Mouse (Mus musculus) intestine, embryonic 16.5 days (tissue): ENCODE results near the gene Urod. TPM values are rescaled to one million over a fixed set of nuclear protein-coding genes. Genes with fewer than 3 reads are reported as not detected.

ENCODE experiments used
- ATAC-seq: fragments of 200-750 bp; cut with Nextera tagmentation; 2 replicates; pipeline ENCODE4 v1.8.0; 2017; ENCODE audit warnings: moderate TSS enrichment, moderate library complexity
- H3K27ac ChIP-seq: fragments of 300-500 bp; sonication (generic); 2 replicates; pipeline ENCODE4 v1.5.1; 2014; ENCODE audit warnings: mild to moderate bottlenecking, low read length
- H3K27me3 ChIP-seq: fragments of 300-500 bp; sonication (generic); replicated peaks from 2 replicates; pipeline ENCODE4 v1.6.1; 2014; ENCODE audit warnings: low read length, control low read depth, mixed read lengths; ENCODE audit not compliant: control insufficient read depth, insufficient read depth
- H3K36me3 ChIP-seq: fragments of 300-500 bp; sonication (generic); 2 replicates; pipeline ENCODE4 v1.6.1; 2014; ENCODE audit warnings: low read length, control low read depth; ENCODE audit not compliant: control insufficient read depth, insufficient read depth
- H3K4me1 ChIP-seq: fragments of 300-500 bp; sonication (generic); 2 replicates; pipeline ENCODE4 v1.6.1; 2014; ENCODE audit warnings: low read length, control low read depth, mixed read lengths; ENCODE audit not compliant: control insufficient read depth, insufficient read depth
- H3K4me2 ChIP-seq: fragments of 300-500 bp; sonication (generic); 2 replicates; pipeline ENCODE4 v1.6.1; 2014; ENCODE audit warnings: low read depth, low read length, control low read depth
- H3K4me3 ChIP-seq: fragments of 300-500 bp; sonication (generic); 2 replicates; pipeline ENCODE4 v1.5.1; 2014; ENCODE audit warnings: mild to moderate bottlenecking, low read length
- H3K9ac ChIP-seq: fragments of 300-500 bp; sonication (generic); 2 replicates; pipeline ENCODE4 v1.6.1; 2014; ENCODE audit warnings: low read depth, low read length
- H3K9me3 ChIP-seq: fragments of 300-500 bp; sonication (generic); 2 replicates; pipeline ENCODE4 v1.6.1; 2016; ENCODE audit warnings: low read length, control low read depth; ENCODE audit not compliant: control insufficient read depth
- WGBS: fragments of 180-500 bp; shearing (Covaris S2); extraction: QIAGEN DNeasy Blood & Tissue Kit; methylation state at CpG from one replicate; pipeline ENCODE4 v1.1.7; 2014; 5-methylcytosine and 5-hydroxymethylcytosine counted together
- polyA plus RNA-seq: library from polyadenylated mRNA; unstranded; fragments of >200 nt; fragmentation: Nextera tagmentation; extraction: Ambion mirVana; gene quantifications from 2 replicates; pipeline ENCODE4 v1.2.1, GENCODE M21; 2015

Urod gene
- polyA plus RNA-seq, 1 experiment from 2014 or later = 82.8 TPM

GRCm38 (mm10) chr4:116999513-117000154, 5.4 kb upstream of the Urod start:
- no peak overlapping the region for H3K27ac ChIP-seq
- no peak overlapping the region for H3K4me3 ChIP-seq
- H3K9me3 ChIP-seq = no peaks in the 10 kb centered on the region
- H3K4me2 ChIP-seq = no peak overlapping the region
- H3K27me3 ChIP-seq = no peaks in the 10 kb centered on the region
- no peak overlapping the region for H3K9ac ChIP-seq
- no peak for ATAC-seq
- H3K4me1 ChIP-seq = peaks cover 9% of the 10 kb centered on the region
- 92% methylated on average over 17 of the region's 17 CpGs for WGBS
- peaks cover 22% of the 10 kb centered on the region for H3K36me3 ChIP-seq

GRCm38 (mm10) chr4:116995798-116996135, 1.6 kb upstream of the Urod start:
- Histone ChIP-seq H3K4me3 (peak overlapping the region; percentile 97), H3K4me2 (peak overlapping the region; percentile 91), H3K27me3 (no peaks in the 10 kb centered on the region), H3K27ac (peak overlapping the region; percentile 90), H3K9ac (peak overlapping the region; percentile 89), H3K4me1 (peaks cover 18% of the 10 kb centered on the region), H3K36me3 (peaks cover 11% of the 10 kb centered on the region; the same call in 1 of the 2 replicates), H3K9me3 (no peaks in the 10 kb centered on the region)
- peak; percentile 64 for ATAC-seq
- under 1% methylated on average over 16 of the region's 16 CpGs for WGBS

GRCm38 (mm10) chr4:116995131-116995797, 1.1 kb upstream of the Urod start, which contains the start of gene Hectd3:
Hectd3 (plus strand) TSS chr4:116995317.
- H3K27me3 ChIP-seq = no peaks in the 10 kb centered on the region
- H3K4me1 ChIP-seq = peaks cover 18% of the 10 kb centered on the region
- no peaks in the 10 kb centered on the region for H3K9me3 ChIP-seq
- peaks cover 9% of the 10 kb centered on the region for H3K36me3 ChIP-seq
- peak within 1 kb of the TSS; percentile 90 for H3K27ac ChIP-seq
- peak within 1 kb of the TSS; percentile 89 for H3K9ac ChIP-seq
- under 1% methylated on average over 58 of the region's 58 CpGs for WGBS
- peak within 1 kb of the TSS; percentile 92 for H3K4me2 ChIP-seq
- peak; percentile 62 for ATAC-seq
- H3K4me3 ChIP-seq = peak within 1 kb of the TSS; percentile 97

- H3K4me1 ChIP-seq = peaks cover 18% of the 10 kb centered on the region
- no peak overlapping the region for H3K4me3 ChIP-seq
- no peak overlapping the region for H3K9ac ChIP-seq
- no peak overlapping the region for H3K4me2 ChIP-seq
- 11% methylated on average over 7 of the region's 7 CpGs for WGBS
- no peaks in the 10 kb centered on the region for H3K9me3 ChIP-seq
- H3K27me3 ChIP-seq = no peaks in the 10 kb centered on the region
- no peak overlapping the region for H3K27ac ChIP-seq
- ATAC-seq = no peak
- peaks cover 2% of the 10 kb centered on the region; the same call in 1 of the 2 replicates for H3K36me3 ChIP-seq
Observed at GRCm38 (mm10) chr4:116991366-116991765, 2.8 kb downstream of the Urod start.

- H3K9me3 ChIP-seq = no peaks in the 10 kb centered on the region
- no peak overlapping the region for H3K4me3 ChIP-seq
- no peaks in the 10 kb centered on the region for H3K27me3 ChIP-seq
- peaks cover 2% of the 10 kb centered on the region; the same call in 1 of the 2 replicates for H3K36me3 ChIP-seq
- no peak overlapping the region for H3K27ac ChIP-seq
- peaks cover 10% of the 10 kb centered on the region for H3K4me1 ChIP-seq
- no peak overlapping the region for H3K9ac ChIP-seq
- ATAC-seq = no peak
- no peak overlapping the region for H3K4me2 ChIP-seq
- WGBS = 76% methylated on average over 6 of the region's 6 CpGs
Observed at GRCm38 (mm10) chr4:116989731-116990130, 4.5 kb downstream of the Urod start.

DNA sequence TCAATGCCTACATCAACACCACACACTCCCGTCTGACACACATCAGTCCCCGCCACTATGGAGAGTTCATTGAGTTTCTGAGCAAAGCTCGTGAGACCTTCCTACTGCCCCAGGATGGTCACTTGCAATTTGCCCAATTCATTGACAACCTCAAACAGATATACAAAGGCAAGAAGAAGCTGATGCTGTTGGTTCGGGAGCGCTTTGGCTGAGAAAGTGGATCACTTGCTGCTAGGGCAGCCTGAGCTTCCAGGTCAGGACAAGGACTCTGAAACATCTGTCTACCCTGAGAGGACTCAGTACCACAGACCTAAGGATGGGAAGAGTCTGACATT, 7.1 kb downstream of the Urod start:
- H3K9me3 ChIP-seq = no peaks in the 10 kb centered on the region
- H3K27ac ChIP-seq = no peak overlapping the region
- no peak overlapping the region for H3K4me3 ChIP-seq
- H3K4me2 ChIP-seq = no peak overlapping the region
- no peaks in the 10 kb centered on the region for H3K27me3 ChIP-seq
- 74% methylated on average over 5 of the region's 5 CpGs for WGBS
- no peaks in the 10 kb centered on the region for H3K4me1 ChIP-seq
- H3K36me3 ChIP-seq = peaks cover 2% of the 10 kb centered on the region; the same call in 1 of the 2 replicates
- no peak for ATAC-seq
- H3K9ac ChIP-seq = no peak overlapping the region

DNA sequence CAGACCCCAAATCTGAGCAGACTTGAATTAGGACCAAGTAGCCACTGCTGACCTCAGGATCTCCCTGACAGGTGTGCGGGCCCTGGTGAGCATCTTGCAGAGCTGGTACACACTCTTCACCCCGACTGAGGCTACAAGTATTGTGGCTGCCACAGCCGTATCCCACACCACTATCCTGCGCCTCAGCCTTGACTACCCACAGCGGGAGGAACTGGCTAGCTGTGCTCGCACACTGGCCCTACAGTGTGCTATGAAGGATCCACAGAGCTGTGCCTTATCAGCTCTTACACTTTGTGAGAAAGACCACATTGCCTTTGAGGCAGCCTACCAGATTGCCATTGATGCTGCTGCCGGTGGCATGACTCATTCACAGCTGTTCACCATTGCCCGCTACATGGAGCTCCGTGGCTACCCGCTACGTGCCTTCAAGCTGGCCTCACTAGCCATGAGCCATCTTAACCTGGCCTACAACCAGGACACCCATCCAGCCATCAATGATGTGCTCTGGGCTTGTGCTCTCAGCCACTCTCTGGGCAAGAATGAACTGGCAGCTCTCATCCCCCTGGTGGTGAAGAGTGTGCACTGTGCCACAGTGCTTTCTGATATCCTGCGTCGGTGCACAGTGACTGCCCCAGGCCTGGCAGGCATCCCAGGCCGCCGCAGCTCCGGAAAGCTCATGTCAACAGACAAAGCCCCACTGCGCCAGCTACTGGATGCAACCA, 7.7 kb downstream of the Urod start:
- ATAC-seq = peak; percentile 56
- H3K9ac ChIP-seq = no peak overlapping the region
- no peak overlapping the region for H3K4me3 ChIP-seq
- 65% methylated on average over 17 of the region's 17 CpGs for WGBS
- H3K27ac ChIP-seq = no peak overlapping the region
- H3K4me2 ChIP-seq = no peak overlapping the region
- peaks cover 2% of the 10 kb centered on the region; the same call in 1 of the 2 replicates for H3K36me3 ChIP-seq
- no peaks in the 10 kb centered on the region for H3K9me3 ChIP-seq
- H3K27me3 ChIP-seq = no peaks in the 10 kb centered on the region
- no peaks in the 10 kb centered on the region for H3K4me1 ChIP-seq

- Histone ChIP-seq H3K27me3 (no peaks in the 10 kb centered on the region), H3K36me3 (peaks cover 2% of the 10 kb centered on the region; the same call in 1 of the 2 replicates), H3K4me3 (no peak overlapping the region), H3K9ac (no peak overlapping the region), H3K4me2 (no peak overlapping the region), H3K4me1 (no peaks in the 10 kb centered on the region), H3K9me3 (no peaks in the 10 kb centered on the region), H3K27ac (no peak overlapping the region)
- WGBS = 84% methylated on average over 7 of the region's 7 CpGs
- ATAC-seq = no peak
Observed at GRCm38 (mm10) chr4:116985681-116986080, 8.5 kb downstream of the Urod start.

DNA sequence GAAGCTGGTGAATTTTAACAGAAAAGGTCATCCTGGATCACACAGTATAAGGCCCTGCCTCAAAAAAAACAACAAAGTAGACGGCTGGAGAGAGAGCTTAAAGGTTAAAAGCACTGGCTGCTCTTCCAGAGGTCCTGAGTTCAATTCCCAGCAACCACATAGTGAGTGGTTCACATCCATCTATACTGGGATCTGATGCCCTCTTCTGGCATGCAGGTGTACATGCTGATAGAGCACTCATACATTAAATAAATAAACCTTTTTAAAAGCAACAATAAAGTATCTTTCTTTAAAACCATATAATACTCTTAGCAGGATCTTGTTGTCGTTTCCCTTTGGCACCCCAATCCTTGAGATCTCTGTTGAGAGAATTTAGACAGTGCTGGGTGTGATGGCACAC, 17.7 kb downstream of the Urod start:
- H3K36me3 ChIP-seq = no peaks in the 10 kb centered on the region
- H3K4me2 ChIP-seq = no peak overlapping the region
- no peaks in the 10 kb centered on the region for H3K9me3 ChIP-seq
- H3K27me3 ChIP-seq = no peaks in the 10 kb centered on the region
- no peak overlapping the region for H3K27ac ChIP-seq
- no peak for ATAC-seq
- H3K4me3 ChIP-seq = no peak overlapping the region
- no peak overlapping the region for H3K9ac ChIP-seq
- no peaks in the 10 kb centered on the region for H3K4me1 ChIP-seq
- WGBS = 72% methylated on average over 2 of the region's 2 CpGs
